Mouse (Mus musculus): Measurements from ENCODE around the gene Gltp. TPM values are rescaled to one million over a fixed set of nuclear protein-coding genes. Genes with fewer than 3 reads are reported as not detected.
A peak's percentile ranks its signal among the peaks of the same experiment; 100 is the strongest.

Gene Gltp
- polyA plus RNA-seq, 1 experiment from 2014 or later, result 65.0 TPM

DNA sequence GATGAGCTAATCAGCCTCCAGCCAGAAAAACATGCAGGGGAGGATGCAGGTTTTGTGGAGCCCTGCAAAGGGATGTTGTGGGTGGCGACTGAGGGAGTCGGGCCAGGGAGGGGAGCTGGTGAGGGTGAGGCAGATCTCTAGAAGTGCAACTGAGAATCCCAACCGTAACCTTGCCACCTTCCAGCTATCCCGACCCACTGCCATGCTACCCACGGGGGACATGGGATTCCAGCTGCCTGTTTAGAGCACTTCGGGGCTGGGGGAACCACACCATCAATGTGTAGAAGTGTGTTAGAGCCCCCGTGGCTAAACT is 51.2 kb downstream of the Gltp start:
- no peak for TF ChIP-seq CTCF (IDR thresholded peaks at IDR 0.05; ENCODE audit: low read depth)
- H3K4me2 ChIP-seq (ENCODE audit: low read length), result peak overlapping the region; percentile 27
- H3K27ac ChIP-seq, result no peak overlapping the region
- H3K4me3 ChIP-seq (replicated peaks; ENCODE audit: low read depth, low read length), result no peak overlapping the region
- no peaks in the 10 kb centered on the region for H3K9me3 ChIP-seq (replicated peaks; ENCODE audit: low read length)
- H3K36me3 ChIP-seq (ENCODE audit: insufficient read depth, low read length), result no peaks in the 10 kb centered on the region
- ATAC-seq (replicated peaks; ENCODE audit: low FRiP score, low read depth) (no peak), DNase-seq (ENCODE audit: low spot score) (no peak)
- 18% methylated on average over 7 of the region's 7 CpGs for whole genome bisulfite sequencing
- no peaks in the 10 kb centered on the region for H3K27me3 ChIP-seq (ENCODE audit: insufficient read depth, low read length)
- no peaks in the 10 kb centered on the region; the same call in 1 of the 2 replicates for H3K4me1 ChIP-seq (replicated peaks; ENCODE audit: insufficient read depth, low read length)
- no peak overlapping the region for H3K9ac ChIP-seq (ENCODE audit: low read depth, low read length)

DNA sequence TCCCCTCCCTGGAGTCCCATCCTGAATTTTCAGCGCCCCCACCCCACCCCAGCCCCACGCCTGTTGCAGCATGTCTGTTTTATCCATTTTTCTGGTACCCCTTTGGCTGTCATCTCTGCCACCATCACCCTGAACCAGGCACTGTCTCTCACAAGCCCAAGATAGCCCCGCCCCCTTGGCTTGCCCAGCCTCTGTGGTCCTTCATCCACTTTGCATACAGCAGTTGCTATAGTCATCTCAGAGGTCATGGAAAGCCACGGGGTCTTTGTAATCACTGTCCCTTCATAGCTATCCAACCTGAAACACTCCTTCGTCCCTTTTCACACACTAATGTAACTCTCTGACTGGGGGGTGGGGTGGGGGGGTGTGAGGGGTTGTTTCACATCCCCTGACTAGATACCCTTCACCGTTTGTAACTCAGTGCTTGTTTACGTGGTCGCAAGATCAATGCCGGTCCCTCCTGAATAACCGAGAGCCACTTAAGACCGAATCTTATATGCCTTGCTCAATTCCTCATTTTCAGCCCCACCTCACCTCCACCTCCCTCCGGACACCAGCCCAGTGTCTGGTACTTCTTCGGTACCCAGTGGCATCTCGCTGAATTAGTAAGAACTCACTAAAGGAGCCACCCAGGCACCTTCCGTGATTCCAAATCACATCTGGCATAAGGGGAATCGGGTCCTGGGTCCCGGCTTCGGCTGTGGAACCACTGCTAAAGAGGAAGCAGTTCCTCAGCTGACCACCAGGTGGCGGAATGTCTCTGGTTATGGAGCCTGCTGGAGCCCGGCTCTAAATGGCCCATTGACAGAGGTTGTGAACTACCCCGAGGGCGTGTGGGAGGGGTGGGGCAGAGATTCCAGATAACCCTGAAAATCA is 51.8 kb downstream of the Gltp start:
- Histone ChIP-seq H3K27ac (no peak overlapping the region), H3K9me3 (replicated peaks; ENCODE audit: low read length) (no peaks in the 10 kb centered on the region), H3K4me2 (ENCODE audit: low read length) (peak overlapping the region; percentile 27), H3K36me3 (ENCODE audit: insufficient read depth, low read length) (no peaks in the 10 kb centered on the region), H3K4me3 (replicated peaks; ENCODE audit: low read depth, low read length) (no peak overlapping the region), H3K4me1 (replicated peaks; ENCODE audit: insufficient read depth, low read length) (no peaks in the 10 kb centered on the region; the same call in 1 of the 2 replicates), H3K27me3 (ENCODE audit: insufficient read depth, low read length) (no peaks in the 10 kb centered on the region), H3K9ac (ENCODE audit: low read depth, low read length) (no peak overlapping the region)
- ATAC-seq (replicated peaks; ENCODE audit: low FRiP score, low read depth) (peak; percentile 83), DNase-seq (ENCODE audit: low spot score) (peak; percentile 92)
- peak; percentile 99 for TF ChIP-seq CTCF (IDR thresholded peaks at IDR 0.05; ENCODE audit: low read depth)
- WGBS, result 14% methylated on average over 22 of the region's 22 CpGs

- Histone ChIP-seq H3K27me3 (ENCODE audit: insufficient read depth, low read length) (no peaks in the 10 kb centered on the region), H3K4me1 (replicated peaks; ENCODE audit: insufficient read depth, low read length) (no peaks in the 10 kb centered on the region; the same call in 1 of the 2 replicates), H3K4me3 (replicated peaks; ENCODE audit: low read depth, low read length) (no peak overlapping the region), H3K4me2 (ENCODE audit: low read length) (no peak overlapping the region), H3K9me3 (replicated peaks; ENCODE audit: low read length) (no peaks in the 10 kb centered on the region), H3K9ac (ENCODE audit: low read depth, low read length) (no peak overlapping the region), H3K36me3 (ENCODE audit: insufficient read depth, low read length) (no peaks in the 10 kb centered on the region), H3K27ac (no peak overlapping the region)
- TF ChIP-seq CTCF (IDR thresholded peaks at IDR 0.05; ENCODE audit: low read depth), result no peak
- WGBS, result 88% methylated on average over 25 of the region's 25 CpGs
- DNase-seq (ENCODE audit: low spot score), result no peak
- no peak for ATAC-seq (replicated peaks; ENCODE audit: low FRiP score, low read depth)
Measured at GRCm38 (mm10) chr5:114636091-114636490, 54.7 kb downstream of the Gltp start.

- Histone ChIP-seq H3K9me3 (replicated peaks; ENCODE audit: low read length) (no peaks in the 10 kb centered on the region), H3K27ac (no peak overlapping the region), H3K27me3 (ENCODE audit: insufficient read depth, low read length) (no peaks in the 10 kb centered on the region), H3K9ac (ENCODE audit: low read depth, low read length) (no peak overlapping the region), H3K4me2 (ENCODE audit: low read length) (no peak overlapping the region), H3K36me3 (ENCODE audit: insufficient read depth, low read length) (0 out of 2 replicates have a peak, but pooled peaks cover 13% of the 10 kb centered on the region), H3K4me1 (replicated peaks; ENCODE audit: insufficient read depth, low read length) (no peaks in the 10 kb centered on the region), H3K4me3 (replicated peaks; ENCODE audit: low read depth, low read length) (no peak overlapping the region)
- 55% methylated on average over 2 of the region's 2 CpGs for WGBS
- ATAC-seq (replicated peaks; ENCODE audit: low FRiP score, low read depth) (no peak), DNase-seq (ENCODE audit: low spot score) (peak; percentile 9)
- peak; percentile 68 for TF ChIP-seq CTCF (IDR thresholded peaks at IDR 0.05; ENCODE audit: low read depth)
Measured at GRCm38 (mm10) chr5:114631336-114631735, 59.4 kb downstream of the Gltp start.

GRCm38 (mm10) chr5:114625590-114625989 is 65.2 kb downstream of the Gltp start:
- no peaks in the 10 kb centered on the region for H3K27me3 ChIP-seq (ENCODE audit: insufficient read depth, low read length)
- no peak overlapping the region for H3K9ac ChIP-seq (ENCODE audit: low read depth, low read length)
- 13% methylated on average over 3 of the region's 3 CpGs for WGBS
- ATAC-seq (replicated peaks; ENCODE audit: low FRiP score, low read depth) (no peak), DNase-seq (ENCODE audit: low spot score) (peak; percentile 69)
- H3K4me3 ChIP-seq (replicated peaks; ENCODE audit: low read depth, low read length), result no peak overlapping the region
- 0 out of 2 replicates have a peak, but pooled peaks cover 13% of the 10 kb centered on the region for H3K36me3 ChIP-seq (ENCODE audit: insufficient read depth, low read length)
- no peak overlapping the region for H3K27ac ChIP-seq
- H3K4me2 ChIP-seq (ENCODE audit: low read length), result no peak overlapping the region
- H3K4me1 ChIP-seq (replicated peaks; ENCODE audit: insufficient read depth, low read length), result no peaks in the 10 kb centered on the region
- H3K9me3 ChIP-seq (replicated peaks; ENCODE audit: low read length), result no peaks in the 10 kb centered on the region
- peak; percentile 77 for TF ChIP-seq CTCF (IDR thresholded peaks at IDR 0.05; ENCODE audit: low read depth)

DNA sequence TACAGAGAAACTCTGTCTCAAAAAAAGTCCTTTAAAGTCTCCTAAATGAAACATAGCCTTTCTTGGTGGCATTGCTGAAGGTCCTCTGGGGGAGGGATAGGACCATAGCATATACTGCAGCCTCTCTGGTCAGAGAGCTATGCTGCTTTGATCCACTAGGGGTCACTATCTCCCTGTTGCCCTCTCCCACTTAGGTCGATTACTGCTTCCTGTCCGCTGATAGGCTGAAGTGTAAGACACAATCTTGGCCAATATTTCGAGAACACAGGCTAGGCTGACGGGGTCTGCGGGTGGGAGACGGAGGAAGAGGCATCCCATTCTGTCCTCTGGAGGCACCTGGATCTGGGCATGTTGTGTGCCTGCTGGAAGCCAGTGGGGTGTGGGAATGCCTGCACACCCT is 70.5 kb downstream of the Gltp start:
- H3K4me3 ChIP-seq (replicated peaks; ENCODE audit: low read depth, low read length), result no peak overlapping the region
- 38% methylated on average over 6 of the region's 6 CpGs for WGBS
- H3K36me3 ChIP-seq (ENCODE audit: insufficient read depth, low read length), result no peaks in the 10 kb centered on the region
- H3K4me2 ChIP-seq (ENCODE audit: low read length), result no peak overlapping the region
- H3K9me3 ChIP-seq (replicated peaks; ENCODE audit: low read length), result no peaks in the 10 kb centered on the region
- H3K9ac ChIP-seq (ENCODE audit: low read depth, low read length), result no peak overlapping the region
- no peaks in the 10 kb centered on the region for H3K27me3 ChIP-seq (ENCODE audit: insufficient read depth, low read length)
- H3K4me1 ChIP-seq (replicated peaks; ENCODE audit: insufficient read depth, low read length), result no peaks in the 10 kb centered on the region
- peak; percentile 73 for TF ChIP-seq CTCF (IDR thresholded peaks at IDR 0.05; ENCODE audit: low read depth)
- DNase-seq (ENCODE audit: low spot score) (peak; percentile 57), ATAC-seq (replicated peaks; ENCODE audit: low FRiP score, low read depth) (no peak)
- no peak overlapping the region for H3K27ac ChIP-seq

Small RNA genes within 50 kb of the gene (microRNA-seq; reads per million reads assigned to microRNA genes)
- not detected for gene Mir7028

Other genes starting within 250 kb of the Gltp start
- 18.9 and 22.8 TPM in 2 replicates for gene Mmab, start 246.9 kb downstream of the Gltp start, polyA plus RNA-seq (2015; fragmentation: Nextera tagmentation; extraction: Ambion mirVana)
- 29.3 and 31.7 TPM in 2 replicates for gene Mvk, start 246.7 kb downstream of the Gltp start, polyA plus RNA-seq (2015; fragmentation: Nextera tagmentation; extraction: Ambion mirVana)
- gene Fam222a, start 123.0 kb downstream of the Gltp start, polyA plus RNA-seq (2015; fragmentation: Nextera tagmentation; extraction: Ambion mirVana), result 5.0 and 5.8 TPM in 2 replicates
- 31.3 and 35.6 TPM in 2 replicates for gene Trpv4, start 32.6 kb downstream of the Gltp start, polyA plus RNA-seq (2015; fragmentation: Nextera tagmentation; extraction: Ambion mirVana)
- 10.2 and 12.2 TPM in 2 replicates for gene Tchp, start 16.8 kb upstream of the Gltp start, polyA plus RNA-seq (2015; fragmentation: Nextera tagmentation; extraction: Ambion mirVana)
- 45.6 and 49.2 TPM in 2 replicates for gene Ankrd13a, start 83.7 kb upstream of the Gltp start, polyA plus RNA-seq (2015; fragmentation: Nextera tagmentation; extraction: Ambion mirVana)
- gene Git2, start 84.5 kb upstream of the Gltp start, polyA plus RNA-seq (2015; fragmentation: Nextera tagmentation; extraction: Ambion mirVana), result 25.8 and 27.8 TPM in 2 replicates
- 160 and 189 TPM in 2 replicates for gene 1500011B03Rik, start 132.5 kb upstream of the Gltp start, polyA plus RNA-seq (2015; fragmentation: Nextera tagmentation; extraction: Ambion mirVana)
- gene 4930519G04Rik, start 162.7 kb upstream of the Gltp start, polyA plus RNA-seq (2015; fragmentation: Nextera tagmentation; extraction: Ambion mirVana), result not detected in 2 replicates
- not detected in 2 replicates for gene Gm9936, start 167.7 kb upstream of the Gltp start, polyA plus RNA-seq (2015; fragmentation: Nextera tagmentation; extraction: Ambion mirVana)
- 19.9 and 24.1 TPM in 2 replicates for gene Oasl2, start 206.0 kb upstream of the Gltp start, polyA plus RNA-seq (2015; fragmentation: Nextera tagmentation; extraction: Ambion mirVana)
- gene Oasl1, start 232.3 kb upstream of the Gltp start, polyA plus RNA-seq (2015; fragmentation: Nextera tagmentation; extraction: Ambion mirVana), result 3.1 and 3.2 TPM in 2 replicates

Data from kidney, postnatal 0 days (tissue).